Comparison of ENCODE assay signal across 8 mouse cellular contexts in genomic region chr4:150237636-150238361, GRCm38 (mm10). TPM values are rescaled to one million over a fixed set of nuclear protein-coding genes. Genes with fewer than 3 reads are reported as not detected.
A peak's percentile ranks its signal among the peaks of the same experiment; 100 is the strongest.
DNase-seq lines count a peak whose midpoint lies in the region; ATAC-seq lines count a peak whose summit lies in the region.

No protein-coding gene starts in this region.

- peak overlapping the region; percentile 66 for H3K4me2 ChIP-seq in neural tube, embryonic 11.5 days (ENCODE audit: low read depth)

- no peak for ATAC-seq in neural tube, embryonic 11.5 days (ENCODE audit: insufficient read depth, low FRiP score, low TSS enrichment)

- under 1% methylated on average over 21 of the region's 21 CpGs for WGBS in hindbrain, embryonic 10.5 days
- under 1% methylated on average over 21 of the region's 21 CpGs for WGBS in neural tube, embryonic 11.5 days

- H3K27me3 ChIP-seq in hindbrain, embryonic 10.5 days (ENCODE audit: insufficient read depth, poor library complexity, severe bottlenecking): no peaks in the 10 kb centered on the region
- no peaks in the 10 kb centered on the region for H3K27me3 ChIP-seq in neural tube, embryonic 11.5 days (ENCODE audit: control insufficient read depth, insufficient read depth, low read length)

- peak; percentile 32 to 37 for DNase-seq in lung, adult 18-20 months
- no peak for DNase-seq in lung, postnatal 25 days (ENCODE audit: low spot score)
- peak; percentile 71 for DNase-seq in embryo, embryonic 10.5 days (ENCODE audit: low spot score)
- no peak for DNase-seq in hindbrain, embryonic 10.5 days (ENCODE audit: low spot score)
- peak; percentile 72 for DNase-seq in liver
- DNase-seq in neural tube, embryonic 11.5 days (ENCODE audit: low spot score): peak; percentile 37
- DNase-seq in right cerebral cortex, postnatal 25 days: no peak
- no peak for DNase-seq in layer of hippocampus, adult 11-12 months (ENCODE audit: low spot score)

- peak overlapping the region; percentile 99 for H3K27ac ChIP-seq in hindbrain, embryonic 10.5 days
- H3K27ac ChIP-seq in neural tube, embryonic 11.5 days (ENCODE audit: low read depth, low read length): peak overlapping the region; percentile 99; the same call in 1 of the 2 replicates

- peak overlapping the region; percentile 92 for H3K4me3 ChIP-seq in hindbrain, embryonic 10.5 days
- peak overlapping the region; percentile 87 for H3K4me3 ChIP-seq in neural tube, embryonic 11.5 days (ENCODE audit: low read depth, low read length)

- no peaks in the 10 kb centered on the region for H3K9me3 ChIP-seq in hindbrain, embryonic 10.5 days
- no peaks in the 10 kb centered on the region for H3K9me3 ChIP-seq in neural tube, embryonic 11.5 days (ENCODE audit: control insufficient read depth, low read length)

- H3K36me3 ChIP-seq in hindbrain, embryonic 10.5 days: peaks cover 41% of the 10 kb centered on the region
- H3K36me3 ChIP-seq in neural tube, embryonic 11.5 days (ENCODE audit: control insufficient read depth, insufficient read depth, low read length): peaks cover 16% of the 10 kb centered on the region

- H3K4me1 ChIP-seq in hindbrain, embryonic 10.5 days (replicated peaks): peaks cover 64% of the 10 kb centered on the region
- H3K4me1 ChIP-seq in neural tube, embryonic 11.5 days (ENCODE audit: control insufficient read depth, insufficient read depth, low read length): peaks cover 25% of the 10 kb centered on the region

- H3K9ac ChIP-seq in neural tube, embryonic 11.5 days (ENCODE audit: low read length): peak overlapping the region; percentile 89

RNA-seq across cellular contexts. Expression of gene Eno1, which starts 1.3 kb away (rescaled TPM):
- 2,517 and 3,327 TPM in 2 replicates for polyA plus RNA-seq in hindbrain, embryonic 10.5 days (2016; fragmentation: Nextera tagmentation; extraction: Ambion mirVana)
- polyA plus RNA-seq in neural tube, embryonic 11.5 days (2014; fragmentation: Nextera tagmentation; extraction: Ambion mirVana): 1,923 and 1,983 TPM in 2 replicates

RNA-seq across cellular contexts. Expression of gene Car6, which starts 36.7 kb away (rescaled TPM):
- polyA plus RNA-seq in hindbrain, embryonic 10.5 days (2016; fragmentation: Nextera tagmentation; extraction: Ambion mirVana): 0.14 TPM in 1 of 2 replicates, not detected in the other
- polyA plus RNA-seq in neural tube, embryonic 11.5 days (2014; fragmentation: Nextera tagmentation; extraction: Ambion mirVana): 0.39 TPM in 1 of 2 replicates, not detected in the other

RNA-seq across cellular contexts. Expression of gene Rere, which starts 43.6 kb away (rescaled TPM):
- polyA plus RNA-seq in hindbrain, embryonic 10.5 days (2016; fragmentation: Nextera tagmentation; extraction: Ambion mirVana): 29.4 and 40.4 TPM in 2 replicates
- polyA plus RNA-seq in neural tube, embryonic 11.5 days (2014; fragmentation: Nextera tagmentation; extraction: Ambion mirVana): 51.5 and 52.0 TPM in 2 replicates

Comparison
In these comparisons a context has a peak if more than half of its experiments do, and no peak if none do; other contexts are left out.
1. DNase-seq: peak in lung, adult 18-20 months (2 of 2), embryo, embryonic 10.5 days (single experiment), liver (single experiment) and neural tube, embryonic 11.5 days (single experiment); none in lung, postnatal 25 days (single experiment), hindbrain, embryonic 10.5 days (single experiment), right cerebral cortex, postnatal 25 days (single experiment) and layer of hippocampus, adult 11-12 months (single experiment).